Mouse (Mus musculus): Measurements from ENCODE around the gene Il1b. TPM values are rescaled to one million over a fixed set of nuclear protein-coding genes. Genes with fewer than 3 reads are reported as not detected.

Il1b gene
- polyA plus RNA-seq (2015; fragmentation: Nextera tagmentation; extraction: Ambion mirVana), result 0.40 and 1.8 TPM in 2 replicates

DNA sequence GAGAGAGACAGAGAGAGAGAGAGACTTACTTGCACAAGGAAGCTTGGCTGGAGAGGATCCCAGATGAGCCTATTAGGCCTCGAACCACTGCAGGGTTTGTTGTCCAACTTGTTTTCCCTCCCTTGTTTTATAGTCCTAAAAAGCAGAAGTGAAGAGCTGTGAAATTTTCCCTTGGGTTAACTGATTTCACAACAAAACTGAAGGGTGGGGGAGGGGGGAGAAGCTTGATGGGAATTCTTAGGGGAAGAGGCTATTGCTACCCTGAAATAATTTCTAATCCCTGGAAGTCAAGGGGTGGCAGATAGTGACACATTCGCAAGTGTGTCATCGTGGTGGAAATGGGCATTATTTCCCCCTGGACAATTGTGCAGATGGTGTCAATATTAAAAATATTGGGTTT lies at the start of gene Il1b:
Gene Il1b (minus strand): TSS at position 101 of the 400 bp plus-strand sequence.

Other genes with a start within 250 kb of the Il1b start
- gene Chchd5, start 241.4 kb downstream of the Il1b start, polyA plus RNA-seq (2015; fragmentation: Nextera tagmentation; extraction: Ambion mirVana), result 16.5 and 17.6 TPM in 2 replicates
- 14.3 and 17.4 TPM in 2 replicates for gene Slc20a1, start 172.4 kb downstream of the Il1b start, polyA plus RNA-seq (2015; fragmentation: Nextera tagmentation; extraction: Ambion mirVana)
- gene Ckap2l, start 73.9 kb downstream of the Il1b start, polyA plus RNA-seq (2015; fragmentation: Nextera tagmentation; extraction: Ambion mirVana), result 8.4 and 14.4 TPM in 2 replicates
- 0.11 and 1.9 TPM in 2 replicates for gene Il1a, start 61.2 kb downstream of the Il1b start, polyA plus RNA-seq (2015; fragmentation: Nextera tagmentation; extraction: Ambion mirVana)
- gene F830045P16Rik, start 165.5 kb upstream of the Il1b start, polyA plus RNA-seq (2015; fragmentation: Nextera tagmentation; extraction: Ambion mirVana), result not detected in 2 replicates
- gene Sirpa, start 221.7 kb upstream of the Il1b start, polyA plus RNA-seq (2015; fragmentation: Nextera tagmentation; extraction: Ambion mirVana), result 16.6 and 21.2 TPM in 2 replicates

Data from urinary bladder, postnatal 0 days (tissue).